Mouse (Mus musculus) MEL (cell line): ENCODE results near the gene Atp4a. TPM values are rescaled to one million over a fixed set of nuclear protein-coding genes. Genes with fewer than 3 reads are reported as not detected.

ENCODE experiments used
- DNase-seq: peaks from one replicate; pipeline ENCODE4 v3.0.0; 2011; ENCODE audit warnings: low read depth, low spot score
- H3K27ac ChIP-seq: 2 replicates; pipeline ENCODE4 v1.5.1; 2012; ENCODE audit warnings: low read depth, mild to moderate bottlenecking, control low read depth, low read length, moderate library complexity; ENCODE audit not compliant: control insufficient read depth
- H3K27me3 ChIP-seq, 2 experiments: fragments of 150-350 bp in 1 of 2; sonication (generic) in 1 of 2; 2 replicates each; pipeline ENCODE4 v1.6.1; 2012; ENCODE audit warnings: low read length in 2 of 2, mild to moderate bottlenecking in 2 of 2, improper control_type of control experiment in 1 of 2, moderate library complexity in 1 of 2; ENCODE audit not compliant: insufficient read depth in 2 of 2, control insufficient read depth in 1 of 2
- H3K36me3 ChIP-seq, 2 experiments: 2 replicates each; pipeline ENCODE4 v1.6.1; 2012 to 2014; ENCODE audit warnings: low read length in 2 of 2, improper control_type of control experiment in 1 of 2, inconsistent platforms in 1 of 2, mild to moderate bottlenecking in 1 of 2; ENCODE audit not compliant: insufficient read depth in 2 of 2, control insufficient read depth in 1 of 2
- H3K4me1 ChIP-seq, 2 experiments: fragments of 150-350 bp in 1 of 2; sonication (generic) in 1 of 2; 2 replicates each; pipeline ENCODE4 v1.6.1; 2012; ENCODE audit warnings: low read length in 2 of 2, improper control_type of control experiment in 1 of 2, mild to moderate bottlenecking in 1 of 2; ENCODE audit not compliant: insufficient read depth in 2 of 2, control insufficient read depth in 1 of 2
- H3K4me3 ChIP-seq, 2 experiments: fragments of 150-350 bp in 1 of 2; sonication (generic) in 1 of 2; 2 replicates each; pipeline ENCODE4 v1.5.1; 2012; ENCODE audit warnings: low read depth in 2 of 2, low read length in 2 of 2, mild to moderate bottlenecking in 2 of 2, moderate library complexity in 2 of 2, control low read depth in 1 of 2, improper control_type of control experiment in 1 of 2; ENCODE audit not compliant: control insufficient read depth in 1 of 2, insufficient read depth in 1 of 2
- H3K79me2 ChIP-seq: 2 replicates; pipeline ENCODE4 v1.6.1; 2012; ENCODE audit warnings: mild to moderate bottlenecking, low read length, moderate library complexity; ENCODE audit not compliant: control insufficient read depth, poor library complexity, insufficient read depth
- H3K9ac ChIP-seq: 2 replicates; pipeline ENCODE4 v1.6.1; 2012; ENCODE audit warnings: low read depth, mild to moderate bottlenecking, control low read depth, low read length, moderate library complexity; ENCODE audit not compliant: control insufficient read depth, poor library complexity, severe bottlenecking
- H3K9me3 ChIP-seq: fragments of 150-350 bp; sonication (generic); replicated peaks from 2 replicates; pipeline ENCODE4 v1.6.1; 2012; ENCODE audit warnings: mild to moderate bottlenecking, low read length, improper control_type of control experiment, moderate library complexity; ENCODE audit not compliant: insufficient read depth
- CTCF ChIP-seq, 3 experiments: IDR thresholded peaks in 2 of 3; conservative IDR thresholded peaks in 1 of 3; 2 replicates each; pipeline ENCODE4 v1.5.1; 2011 to 2012; ENCODE audit warnings: low read length in 3 of 3, low read depth in 2 of 3, mild to moderate bottlenecking in 2 of 3, improper control_type of control experiment in 1 of 3, inconsistent platforms in 1 of 3, mixed read lengths in 1 of 3, moderate library complexity in 1 of 3; ENCODE audit not compliant: control insufficient read depth in 1 of 3, insufficient read depth in 1 of 3, poor library complexity in 1 of 3, severe bottlenecking in 1 of 3
- ETS1 ChIP-seq: IDR thresholded peaks from 2 replicates; pipeline ENCODE4 v1.6.1; 2012; ENCODE audit warnings: low read depth, mild to moderate bottlenecking, inconsistent platforms, low read length, improper control_type of control experiment, moderate library complexity
- GABPA ChIP-seq: IDR thresholded peaks from 2 replicates; pipeline ENCODE4 v1.6.1; 2012; ENCODE audit warnings: low read depth, mild to moderate bottlenecking, inconsistent platforms, low read length, improper control_type of control experiment, moderate library complexity
- GATA1 ChIP-seq: IDR thresholded peaks from 2 replicates; pipeline ENCODE4 v1.6.1; 2011; ENCODE audit warnings: low read depth, low read length, improper control_type of control experiment
- JUND ChIP-seq: IDR thresholded peaks from 2 replicates; pipeline ENCODE4 v1.6.1; 2011; ENCODE audit warnings: low read depth, mild to moderate bottlenecking, improper control_type of control experiment, low read length
- MAFK ChIP-seq: IDR thresholded peaks from 2 replicates; pipeline ENCODE4 v1.6.1; 2011; ENCODE audit warnings: low read depth, mild to moderate bottlenecking, low read length, improper control_type of control experiment, borderline replicate concordance
- MAZ ChIP-seq: IDR thresholded peaks from 2 replicates; pipeline ENCODE4 v1.6.1; 2012; ENCODE audit warnings: low read depth, mild to moderate bottlenecking, inconsistent platforms, low read length, improper control_type of control experiment
- MEF2A ChIP-seq: IDR thresholded peaks from 2 replicates; pipeline ENCODE4 v1.6.1; 2014; ENCODE audit warnings: low read depth, mild to moderate bottlenecking, inconsistent platforms, low read length, improper control_type of control experiment; ENCODE audit not compliant: poor library complexity, insufficient replicate concordance, severe bottlenecking; ENCODE audit errors: extremely low read depth
- NELFE ChIP-seq: IDR thresholded peaks from 2 replicates; pipeline ENCODE4 v1.6.1; 2011; ENCODE audit warnings: low read depth, low read length, improper control_type of control experiment
- POLR2A ChIP-seq, 2 experiments: IDR thresholded peaks; 2 replicates each; pipeline ENCODE4 v1.6.1; 2011 to 2012; ENCODE audit warnings: low read length in 2 of 2, mild to moderate bottlenecking in 2 of 2, control low read depth in 1 of 2, improper control_type of control experiment in 1 of 2, low read depth in 1 of 2, moderate library complexity in 1 of 2; ENCODE audit not compliant: control insufficient read depth in 1 of 2, insufficient read depth in 1 of 2, poor library complexity in 1 of 2
- POLR2AphosphoS5 ChIP-seq: IDR thresholded peaks from 2 replicates; pipeline ENCODE4 v1.6.1; 2012; ENCODE audit warnings: low read depth, borderline replicate concordance, mild to moderate bottlenecking, inconsistent platforms, low read length, moderate library complexity, mixed read lengths
- RAD21 ChIP-seq: IDR thresholded peaks from 2 replicates; pipeline ENCODE4 v1.6.1; 2011; ENCODE audit warnings: mild to moderate bottlenecking, low read depth, low read length, improper control_type of control experiment
- SIN3A ChIP-seq: IDR thresholded peaks from 2 replicates; pipeline ENCODE4 v1.6.1; 2012; ENCODE audit warnings: low read length, improper control_type of control experiment, inconsistent platforms
- SMC3 ChIP-seq: IDR thresholded peaks from 2 replicates; pipeline ENCODE4 v1.6.1; 2011; ENCODE audit warnings: low read depth, low read length, improper control_type of control experiment
- TCF12 ChIP-seq: IDR thresholded peaks from 2 replicates; pipeline ENCODE4 v1.6.1; 2014; ENCODE audit warnings: low read depth, mild to moderate bottlenecking, inconsistent platforms, low read length, improper control_type of control experiment, moderate library complexity
- UBTF ChIP-seq: IDR thresholded peaks from 2 replicates; pipeline ENCODE4 v1.6.1; 2012; ENCODE audit warnings: low read depth, mild to moderate bottlenecking, inconsistent platforms, low read length, improper control_type of control experiment, moderate library complexity, borderline replicate concordance; ENCODE audit not compliant: insufficient read depth
- USF1 ChIP-seq: IDR thresholded peaks from 2 replicates; pipeline ENCODE4 v1.6.1; 2014; ENCODE audit warnings: low read depth, mild to moderate bottlenecking, inconsistent platforms, low read length, improper control_type of control experiment, moderate library complexity
- ZC3H11A ChIP-seq: IDR thresholded peaks from 2 replicates; pipeline ENCODE4 v1.6.1; 2012; ENCODE audit warnings: low read depth, mild to moderate bottlenecking, inconsistent platforms, low read length, improper control_type of control experiment
- ZKSCAN1 ChIP-seq: IDR thresholded peaks from 2 replicates; pipeline ENCODE4 v1.6.1; 2012; ENCODE audit warnings: low read depth, mild to moderate bottlenecking, inconsistent platforms, low read length, improper control_type of control experiment, moderate library complexity
- ZMIZ1 ChIP-seq: IDR thresholded peaks from 2 replicates; pipeline ENCODE4 v1.6.1; 2012; ENCODE audit warnings: low read depth, mild to moderate bottlenecking, inconsistent platforms, low read length, improper control_type of control experiment, moderate library complexity
- ZNF384 ChIP-seq: IDR thresholded peaks from 2 replicates; pipeline ENCODE4 v1.6.1; 2012; ENCODE audit warnings: low read depth, mild to moderate bottlenecking, inconsistent platforms, low read length, improper control_type of control experiment
- polyA plus RNA-seq, 2 experiments: library from polyadenylated mRNA; stranded (reverse) in 1 of 2; unstranded in 1 of 2; fragments of >175 nt in 1 of 2; fragments of >200 nt in 1 of 2; gene quantifications; 2 replicates each; pipeline versions ENCODE4 v1.2.1 to v1.2.4; 2012; ENCODE audit warnings: low replicate concordance in 2 of 2, low read depth in 1 of 2; ENCODE audit not compliant: insufficient read length in 2 of 2, insufficient read depth in 1 of 2, missing spikeins in 1 of 2
- total RNA-seq: library from RNA; depleted of rRNA; stranded (reverse); fragments of 300-350 nt; gene quantifications from 2 replicates; pipeline ENCODE4 v1.2.3, GENCODE M21; 2012

The Atp4a gene
- total and polyA plus RNA-seq, 3 experiments = 1.5 to 3.0 TPM; not detected in 1

- Histone ChIP-seq H3K36me3 (no peaks in the 10 kb centered on the region), H3K79me2 (no peaks in the 10 kb centered on the region), H3K27me3 (peaks cover 2 to 9% of the 10 kb centered on the region in 2 experiments), H3K4me1 (no peaks in the 10 kb centered on the region), H3K9me3 (no peaks in the 10 kb centered on the region), H3K9ac (no peak within 1 kb of the TSS), H3K27ac (no peak within 1 kb of the TSS), H3K4me3 (no peak within 1 kb of the TSS)
- DNase-seq = peak; percentile 19
- TF ChIP-seq GABPA = no peak
- no peak for TF ChIP-seq ZKSCAN1
- no peak for TF ChIP-seq TCF12
- TF ChIP-seq SIN3A = no peak
- no peak for TF ChIP-seq ETS1
- TF ChIP-seq NELFE = no peak
- TF ChIP-seq UBTF = no peak
- TF ChIP-seq MAZ = no peak
- TF ChIP-seq GATA1 = no peak
- no peak for TF ChIP-seq ZMIZ1
- no peak for TF ChIP-seq MEF2A
- TF ChIP-seq USF1 = no peak
- no peak for TF ChIP-seq POLR2AphosphoS5
- TF ChIP-seq MAFK = no peak
- no peak for TF ChIP-seq JUND
Measured at GRCm38 (mm10) chr7:30671480-30671879, 40.5 kb upstream of the Atp4a start, which contains the start of gene Pmis2. Pmis2 (minus strand) TSS chr7:30671605.

DNA sequence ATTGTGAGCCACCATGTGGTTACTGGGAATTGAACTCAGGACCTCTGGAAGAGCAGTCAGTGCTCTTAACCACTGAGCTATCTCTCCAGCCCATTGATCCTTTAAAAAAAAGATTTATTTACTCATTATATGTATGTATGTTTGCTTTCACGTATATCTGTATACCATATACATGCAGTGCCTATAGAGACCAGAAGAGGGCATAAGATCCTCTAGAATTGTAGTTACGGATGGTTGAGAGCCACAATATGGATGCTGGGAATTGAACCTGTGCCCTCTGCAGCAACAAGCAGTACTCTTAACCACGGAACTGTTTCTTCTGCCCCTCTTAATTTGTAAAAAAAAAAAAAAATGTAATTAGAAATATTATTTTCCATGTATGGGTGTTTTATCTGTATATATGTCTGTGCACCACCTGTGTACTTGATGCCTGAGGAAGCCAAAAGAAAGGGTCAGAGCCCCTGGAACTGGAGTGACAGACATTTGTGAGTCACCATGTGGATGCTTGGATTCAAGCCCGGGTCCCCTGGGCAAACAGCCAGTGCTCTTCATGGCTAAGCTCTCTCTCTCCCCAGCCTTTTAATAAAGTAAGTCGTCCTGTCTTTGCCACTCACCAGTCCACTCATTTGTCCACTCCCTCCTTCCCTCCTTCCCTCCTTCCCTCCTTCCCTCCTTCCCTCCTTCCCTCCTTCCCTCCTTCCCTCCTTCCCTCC is 33.6 kb upstream of the Atp4a start:
- TF ChIP-seq SMC3 = peak; percentile 58
- peak; percentile 58 for TF ChIP-seq RAD21
- TF ChIP-seq SIN3A = no peak
- TF ChIP-seq ZNF384 = no peak
- peak in 2 of 3 experiments; percentile 45 to 54; a peak in 4 of 6 replicates for TF ChIP-seq CTCF (IDR thresholded peaks at IDR 0.05 in 2 of 3, conservative IDR thresholded peaks at IDR 0.05 in 1 of 3; ENCODE audit: control insufficient read depth in 1 of 3, insufficient read depth in 1 of 3, low read depth in 2 of 3, low read length in 3 of 3, poor library complexity in 1 of 3, severe bottlenecking in 1 of 3)
- TF ChIP-seq POLR2A (IDR thresholded peaks at IDR 0.05; ENCODE audit: control insufficient read depth in 1 of 2, insufficient read depth in 1 of 2, low read depth in 1 of 2, low read length in 2 of 2, poor library complexity in 1 of 2) = no peak
- TF ChIP-seq ZC3H11A = peak; percentile 46; the same call in 1 of the 2 replicates
- Histone ChIP-seq H3K79me2 (no peaks in the 10 kb centered on the region), H3K4me3 (no peak overlapping the region), H3K9ac (no peak overlapping the region), H3K4me1 (no peaks in the 10 kb centered on the region), H3K27me3 (peaks cover 5 to 11% of the 10 kb centered on the region in 2 experiments), H3K27ac (no peak overlapping the region), H3K36me3 (no peaks in the 10 kb centered on the region), H3K9me3 (no peaks in the 10 kb centered on the region)
- peak; percentile 44 for DNase-seq
